Comparison of ENCODE assay signal across 24 mouse cellular contexts in the genomic region with DNA sequence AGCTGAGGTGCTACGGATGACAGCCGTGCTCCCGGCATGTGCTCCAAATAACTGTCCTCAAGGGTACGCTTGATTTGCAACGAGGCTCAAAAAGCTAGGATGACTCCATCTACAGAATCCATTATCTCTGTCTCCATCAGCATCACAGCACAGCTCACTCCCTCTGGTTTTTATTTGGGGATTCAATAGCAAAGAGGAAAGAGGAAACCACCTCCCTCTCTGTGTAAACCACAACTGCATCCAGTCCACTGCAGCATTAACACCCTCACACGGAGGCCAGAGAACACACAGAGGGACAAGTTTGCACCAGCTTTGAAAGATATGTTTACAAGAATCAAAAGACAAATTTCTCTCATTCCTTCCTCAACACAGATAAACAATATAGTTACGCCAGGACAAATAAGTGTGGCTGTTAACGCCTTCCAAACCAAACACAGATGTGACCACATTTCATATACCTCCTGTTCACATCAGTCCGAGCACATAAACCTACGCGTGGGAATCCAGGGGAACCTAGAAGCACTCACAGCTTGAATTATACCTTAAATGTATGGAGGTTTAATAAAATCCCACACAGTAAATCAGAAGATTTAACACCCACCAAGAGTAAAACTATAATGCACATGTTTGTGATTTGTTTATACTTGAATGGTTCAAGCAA. TPM values are rescaled to one million over a fixed set of nuclear protein-coding genes. Genes with fewer than 3 reads are reported as not detected.
DNase-seq lines count a peak whose midpoint lies in the region; ATAC-seq and TF ChIP-seq lines count a peak whose summit lies in the region.
"Had no signal": no experiment of that assay in that cellular context is flagged by ENCODE, and none has a peak within 500 bp of the region (broad histone marks: within the 10 kb centered on the region; RNA-seq: fewer than 3 reads in every experiment).

No protein-coding gene starts in this region.

- no peaks in the 10 kb centered on the region for H3K36me3 ChIP-seq in embryonic facial prominence, embryonic 14.5 days (ENCODE audit: control insufficient read depth, insufficient read depth, low read length)
- no peaks in the 10 kb centered on the region for H3K36me3 ChIP-seq in embryonic facial prominence, embryonic 10.5 days (replicated peaks)
- H3K36me3 ChIP-seq in kidney, postnatal 0 days (ENCODE audit: insufficient read depth, low read length) = no peaks in the 10 kb centered on the region
- H3K36me3 ChIP-seq in neural tube, embryonic 14.5 days (ENCODE audit: control insufficient read depth, insufficient read depth, low read length) = no peaks in the 10 kb centered on the region
- H3K36me3 ChIP-seq in neural tube, embryonic 15.5 days = no peaks in the 10 kb centered on the region
- H3K36me3 ChIP-seq in intestine, embryonic 16.5 days (ENCODE audit: control insufficient read depth, insufficient read depth, low read length) = no peaks in the 10 kb centered on the region
- H3K36me3 ChIP-seq: embryonic facial prominence, embryonic 12.5 days; forebrain, embryonic 12.5 days; G1E; heart, embryonic 13.5 days; hindbrain, embryonic 12.5 days had no signal

- no peak overlapping the region for H3K4me3 ChIP-seq in embryonic facial prominence, embryonic 14.5 days (ENCODE audit: low read depth, low read length)
- no peak overlapping the region for H3K4me3 ChIP-seq in embryonic facial prominence, embryonic 10.5 days
- no peak overlapping the region for H3K4me3 ChIP-seq in kidney, postnatal 0 days (replicated peaks; ENCODE audit: low read depth, low read length)
- H3K4me3 ChIP-seq in neural tube, embryonic 14.5 days (ENCODE audit: low read depth, low read length) = no peak overlapping the region
- no peak overlapping the region for H3K4me3 ChIP-seq in neural tube, embryonic 15.5 days (replicated peaks)
- H3K4me3 ChIP-seq in intestine, embryonic 16.5 days (ENCODE audit: low read length) = no peak overlapping the region
- H3K4me3 ChIP-seq: embryonic facial prominence, embryonic 12.5 days; forebrain, embryonic 12.5 days; gastrocnemius, adult 2 months; heart, embryonic 13.5 days; hindbrain, embryonic 12.5 days had no signal

- ATAC-seq in embryonic facial prominence, embryonic 14.5 days (ENCODE audit: low read depth) = no peak
- no peak for ATAC-seq in kidney, postnatal 0 days (replicated peaks; ENCODE audit: low FRiP score, low read depth)
- peak; percentile 24; the same call in 1 of the 2 replicates for ATAC-seq in neural tube, embryonic 14.5 days (ENCODE audit: low read depth)
- no peak for ATAC-seq in neural tube, embryonic 15.5 days (ENCODE audit: low FRiP score)
- no peak for ATAC-seq in intestine, embryonic 16.5 days
- ATAC-seq: CD4-positive, CD25-positive, alpha-beta regulatory T cell, adult 4 months; forebrain, embryonic 16.5 days; hindbrain, embryonic 16.5 days had no signal

- H3K4me2 ChIP-seq in embryonic facial prominence, embryonic 14.5 days (ENCODE audit: low read depth, low read length) = no peak overlapping the region
- H3K4me2 ChIP-seq in kidney, postnatal 0 days (ENCODE audit: low read length) = no peak overlapping the region
- no peak overlapping the region for H3K4me2 ChIP-seq in neural tube, embryonic 14.5 days (ENCODE audit: low read depth, low read length)
- H3K4me2 ChIP-seq in neural tube, embryonic 15.5 days = no peak overlapping the region
- H3K4me2 ChIP-seq in intestine, embryonic 16.5 days (ENCODE audit: low read depth, low read length) = no peak overlapping the region
- H3K4me2 ChIP-seq: embryonic facial prominence, embryonic 12.5 days; forebrain, embryonic 12.5 days; heart, embryonic 13.5 days; hindbrain, embryonic 12.5 days had no signal

- H3K27ac ChIP-seq in embryonic facial prominence, embryonic 14.5 days (replicated peaks; ENCODE audit: low read depth, low read length) = no peak overlapping the region
- no peak overlapping the region for H3K27ac ChIP-seq in embryonic facial prominence, embryonic 10.5 days (replicated peaks)
- no peak overlapping the region for H3K27ac ChIP-seq in kidney, postnatal 0 days
- H3K27ac ChIP-seq in neural tube, embryonic 14.5 days (ENCODE audit: low read depth, low read length) = no peak overlapping the region
- H3K27ac ChIP-seq in neural tube, embryonic 15.5 days (replicated peaks) = no peak overlapping the region
- no peak overlapping the region for H3K27ac ChIP-seq in intestine, embryonic 16.5 days (ENCODE audit: low read length)
- H3K27ac ChIP-seq: embryonic facial prominence, embryonic 12.5 days; forebrain, embryonic 12.5 days; gastrocnemius, adult 2 months; heart, embryonic 13.5 days; hindbrain, embryonic 12.5 days had no signal

- no peak for TF ChIP-seq CTCF in kidney, postnatal 0 days (IDR thresholded peaks at IDR 0.05; ENCODE audit: low read depth)

- H3K9me3 ChIP-seq in embryonic facial prominence, embryonic 14.5 days (ENCODE audit: control insufficient read depth, low read length) = no peaks in the 10 kb centered on the region
- no peaks in the 10 kb centered on the region for H3K9me3 ChIP-seq in embryonic facial prominence, embryonic 10.5 days
- H3K9me3 ChIP-seq in kidney, postnatal 0 days (replicated peaks; ENCODE audit: low read length) = no peaks in the 10 kb centered on the region
- no peaks in the 10 kb centered on the region for H3K9me3 ChIP-seq in neural tube, embryonic 14.5 days (ENCODE audit: control insufficient read depth, low read length)
- no peaks in the 10 kb centered on the region for H3K9me3 ChIP-seq in neural tube, embryonic 15.5 days (replicated peaks)
- H3K9me3 ChIP-seq in intestine, embryonic 16.5 days (ENCODE audit: control insufficient read depth, low read length) = no peaks in the 10 kb centered on the region
- H3K9me3 ChIP-seq: embryonic facial prominence, embryonic 12.5 days; forebrain, embryonic 12.5 days; heart, embryonic 13.5 days; hindbrain, embryonic 12.5 days had no signal

- H3K9ac ChIP-seq in embryonic facial prominence, embryonic 14.5 days (ENCODE audit: low read depth, low read length) = no peak overlapping the region
- H3K9ac ChIP-seq in kidney, postnatal 0 days (ENCODE audit: low read depth, low read length) = no peak overlapping the region
- H3K9ac ChIP-seq in neural tube, embryonic 14.5 days (replicated peaks; ENCODE audit: low read depth, low read length) = no peak overlapping the region
- no peak overlapping the region for H3K9ac ChIP-seq in neural tube, embryonic 15.5 days (replicated peaks)
- no peak overlapping the region for H3K9ac ChIP-seq in intestine, embryonic 16.5 days (ENCODE audit: low read depth, low read length)
- H3K9ac ChIP-seq: embryonic facial prominence, embryonic 12.5 days; forebrain, embryonic 12.5 days; heart, embryonic 13.5 days; hindbrain, embryonic 12.5 days had no signal

- DNase-seq in embryonic facial prominence, embryonic 14.5 days (ENCODE audit: low spot score) = peak; percentile 28
- DNase-seq in embryonic facial prominence, embryonic 10.5 days (ENCODE audit: low spot score) = no peak
- DNase-seq in kidney, postnatal 0 days (ENCODE audit: low spot score) = peak; percentile 25
- no peak for DNase-seq in kidney, postnatal 10 days
- DNase-seq: adrenal gland, postnatal 10 days; B cell, adult 2 months; cerebellum, adult 11 months; cerebellum, adult 8-10 months; cerebellum, postnatal 14 days; embryo, embryonic 11 days; gastrocnemius, adult 2 months; gastrocnemius, postnatal 25 days; heart, postnatal 4 days had no signal

- no peaks in the 10 kb centered on the region for H3K4me1 ChIP-seq in embryonic facial prominence, embryonic 14.5 days (ENCODE audit: control insufficient read depth, insufficient read depth, low read length)
- no peaks in the 10 kb centered on the region for H3K4me1 ChIP-seq in embryonic facial prominence, embryonic 10.5 days
- no peaks in the 10 kb centered on the region for H3K4me1 ChIP-seq in kidney, postnatal 0 days (replicated peaks; ENCODE audit: insufficient read depth, low read length)
- H3K4me1 ChIP-seq in neural tube, embryonic 14.5 days (ENCODE audit: control insufficient read depth, insufficient read depth, low read length) = no peaks in the 10 kb centered on the region
- no peaks in the 10 kb centered on the region for H3K4me1 ChIP-seq in neural tube, embryonic 15.5 days
- H3K4me1 ChIP-seq in intestine, embryonic 16.5 days (ENCODE audit: control insufficient read depth, insufficient read depth, low read length) = no peaks in the 10 kb centered on the region
- H3K4me1 ChIP-seq: embryonic facial prominence, embryonic 12.5 days; forebrain, embryonic 12.5 days; heart, embryonic 13.5 days; hindbrain, embryonic 12.5 days had no signal

- 51% methylated on average over 11 of the region's 11 CpGs for WGBS in embryonic facial prominence, embryonic 14.5 days
- 73% methylated on average over 11 of the region's 11 CpGs for WGBS in embryonic facial prominence, embryonic 10.5 days
- WGBS in kidney, postnatal 0 days = 53% methylated on average over 11 of the region's 11 CpGs
- 66% methylated on average over 11 of the region's 11 CpGs for WGBS in neural tube, embryonic 14.5 days
- 68% methylated on average over 11 of the region's 11 CpGs for WGBS in neural tube, embryonic 15.5 days
- WGBS in intestine, embryonic 16.5 days = 66% methylated on average over 11 of the region's 11 CpGs

- H3K27me3 ChIP-seq in embryonic facial prominence, embryonic 14.5 days (replicated peaks; ENCODE audit: control insufficient read depth, insufficient read depth, low read length) = no peaks in the 10 kb centered on the region
- H3K27me3 ChIP-seq in embryonic facial prominence, embryonic 10.5 days (replicated peaks; ENCODE audit: low read depth, poor library complexity, severe bottlenecking) = no peaks in the 10 kb centered on the region
- H3K27me3 ChIP-seq in kidney, postnatal 0 days (ENCODE audit: insufficient read depth, low read length) = no peaks in the 10 kb centered on the region
- H3K27me3 ChIP-seq in neural tube, embryonic 14.5 days (ENCODE audit: control insufficient read depth, insufficient read depth, low read length) = no peaks in the 10 kb centered on the region
- no peaks in the 10 kb centered on the region for H3K27me3 ChIP-seq in neural tube, embryonic 15.5 days (replicated peaks)
- no peaks in the 10 kb centered on the region for H3K27me3 ChIP-seq in intestine, embryonic 16.5 days (replicated peaks; ENCODE audit: control insufficient read depth, insufficient read depth, low read length)
- H3K27me3 ChIP-seq: embryonic facial prominence, embryonic 12.5 days; forebrain, embryonic 12.5 days; heart, embryonic 13.5 days; hindbrain, embryonic 12.5 days had no signal

RNA-seq across cellular contexts. Expression of gene Ptgfr, which starts 9.3 kb away (rescaled TPM):
- polyA plus RNA-seq in embryonic facial prominence, embryonic 14.5 days (2014; fragmentation: Nextera tagmentation; extraction: Ambion mirVana) = 9.2 and 10.2 TPM in 2 replicates
- polyA plus RNA-seq in embryonic facial prominence, embryonic 10.5 days (2016; fragmentation: Nextera tagmentation; extraction: Ambion mirVana) = 1.1 and 1.5 TPM in 2 replicates
- polyA plus RNA-seq in kidney, postnatal 0 days (2015; fragmentation: Nextera tagmentation; extraction: Ambion mirVana) = 2.8 and 4.0 TPM in 2 replicates
- 1.5 and 2.8 TPM in 2 replicates for polyA plus RNA-seq in neural tube, embryonic 14.5 days (2014; fragmentation: Nextera tagmentation; extraction: Ambion mirVana)
- polyA plus RNA-seq in neural tube, embryonic 15.5 days (2015; fragmentation: Nextera tagmentation; extraction: Ambion mirVana) = 1.7 and 1.8 TPM in 2 replicates
- 0.21 and 0.40 TPM in 2 replicates for polyA plus RNA-seq in intestine, embryonic 16.5 days (2015; fragmentation: Nextera tagmentation; extraction: Ambion mirVana)
- polyA plus RNA-seq: CD4-positive, CD25-positive, alpha-beta regulatory T cell, adult 4 months; G1E had no signal

Comparison
In these comparisons a context has a peak if more than half of its experiments do, and no peak if none do; other contexts are left out.
1. DNase-seq: peak in embryonic facial prominence, embryonic 14.5 days (single experiment) and kidney, postnatal 0 days (single experiment); none in embryonic facial prominence, embryonic 10.5 days (single experiment) and kidney, postnatal 10 days (single experiment).